Comparison of ENCODE assay signal across 21 mouse cellular contexts in the genomic region with DNA sequence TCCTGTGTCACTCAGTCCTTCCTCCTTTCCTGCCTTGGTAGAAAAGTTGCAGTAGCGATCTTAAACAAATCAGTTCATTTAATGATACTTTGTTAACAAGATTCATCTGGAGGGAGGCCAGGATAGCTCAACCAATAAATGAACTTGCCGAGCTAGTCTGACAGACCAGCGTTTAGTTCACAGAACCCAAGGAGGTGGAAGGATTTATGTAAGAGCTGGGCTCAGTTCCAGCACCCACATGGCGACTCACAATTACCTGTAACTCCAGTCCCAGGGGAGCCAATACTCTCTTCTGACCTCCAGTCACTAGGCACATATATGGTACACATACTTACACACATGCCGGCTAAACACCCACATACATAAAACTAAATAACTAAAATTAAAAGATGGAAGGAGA. TPM values are rescaled to one million over a fixed set of nuclear protein-coding genes. Genes with fewer than 3 reads are reported as not detected.
DNase-seq lines count a peak whose midpoint lies in the region; ATAC-seq and TF ChIP-seq lines count a peak whose summit lies in the region.
"Had no signal": no experiment of that assay in that cellular context is flagged by ENCODE, and none has a peak within 500 bp of the region (broad histone marks: within the 10 kb centered on the region; RNA-seq: fewer than 3 reads in every experiment).

No protein-coding gene starts in this region.

- no peaks in the 10 kb centered on the region for H3K36me3 ChIP-seq in kidney, embryonic 16.5 days (ENCODE audit: insufficient read depth, low read length)
- H3K36me3 ChIP-seq in neural tube, embryonic 15.5 days, result no peaks in the 10 kb centered on the region
- H3K36me3 ChIP-seq: embryonic facial prominence, embryonic 13.5 days; heart, embryonic 10.5 days had no signal

- peaks cover 3% of the 10 kb centered on the region for H3K4me1 ChIP-seq in kidney, embryonic 16.5 days (ENCODE audit: insufficient read depth, low read length)
- no peaks in the 10 kb centered on the region; the same call in 1 of the 2 replicates for H3K4me1 ChIP-seq in lung, adult 2 months (ENCODE audit: control insufficient read depth, insufficient read depth, low read length)
- H3K4me1 ChIP-seq in neural tube, embryonic 15.5 days, result peaks cover 10% of the 10 kb centered on the region

- no peak overlapping the region for H3K9ac ChIP-seq in kidney, embryonic 16.5 days (replicated peaks; ENCODE audit: low read length)
- H3K9ac ChIP-seq in neural tube, embryonic 15.5 days (replicated peaks), result no peak overlapping the region
- H3K9ac ChIP-seq: embryonic facial prominence, embryonic 13.5 days; hindbrain, embryonic 14.5 days; liver, postnatal 0 days had no signal

- ATAC-seq in kidney, embryonic 16.5 days (ENCODE audit: low FRiP score, low TSS enrichment), result no peak
- ATAC-seq in neural tube, embryonic 15.5 days (ENCODE audit: low FRiP score), result no peak
- ATAC-seq: forebrain, embryonic 14.5 days; inflammation-experienced regulatory T-cells, adult 6 months; liver, postnatal 0 days had no signal

- no peak for TF ChIP-seq POLR2A in lung, adult 2 months (IDR thresholded peaks at IDR 0.05; ENCODE audit: borderline replicate concordance, extremely low read depth, low read depth, low read length)

- DNase-seq in kidney, adult 18-20 months, result peak; percentile 47
- peak; percentile 43 for DNase-seq in lung, postnatal 25 days (ENCODE audit: low spot score)
- no peak for DNase-seq in lung, adult 2 months
- peak; percentile 88 for DNase-seq in fat pad, adult 2 months (ENCODE audit: extremely low read depth, low read depth, low spot score)
- DNase-seq in kidney, postnatal 25 days, result peak; percentile 58 to 74
- DNase-seq: adrenal gland, adult 2 months; cerebellum, adult 2 months; gastrocnemius, adult 2 months; heart, postnatal 4 days; liver, postnatal 0 days; right cerebral cortex, adult 18-20 months; right cerebral cortex, postnatal 4 days had no signal

- no peaks in the 10 kb centered on the region for H3K27me3 ChIP-seq in kidney, embryonic 16.5 days (ENCODE audit: insufficient read depth, low read length)
- 0 out of 2 replicates have a peak, but pooled peaks cover 3% of the 10 kb centered on the region for H3K27me3 ChIP-seq in neural tube, embryonic 15.5 days (replicated peaks)

- H3K4me3 ChIP-seq in kidney, embryonic 16.5 days (ENCODE audit: low read length), result no peak overlapping the region
- H3K4me3 ChIP-seq in lung, adult 2 months (replicated peaks; ENCODE audit: extremely low read depth, low read depth, low read length), result no peak overlapping the region
- H3K4me3 ChIP-seq in neural tube, embryonic 15.5 days (replicated peaks), result no peak overlapping the region
- H3K4me3 ChIP-seq: embryonic facial prominence, embryonic 13.5 days; gastrocnemius, adult 2 months; heart, embryonic 10.5 days had no signal

- WGBS in kidney, embryonic 16.5 days, result 55% methylated on average over 5 of the region's 5 CpGs
- 49% methylated on average over 5 of the region's 5 CpGs for WGBS in lung, adult 2 months
- 68% methylated on average over 5 of the region's 5 CpGs for WGBS in neural tube, embryonic 15.5 days

- TF ChIP-seq CTCF in lung, adult 2 months (IDR thresholded peaks at IDR 0.05; ENCODE audit: insufficient read depth, low read length), result no peak

- no peak overlapping the region for H3K4me2 ChIP-seq in kidney, embryonic 16.5 days (replicated peaks; ENCODE audit: low read depth, low read length)
- H3K4me2 ChIP-seq in neural tube, embryonic 15.5 days, result no peak overlapping the region
- H3K4me2 ChIP-seq: embryonic facial prominence, embryonic 13.5 days; hindbrain, embryonic 14.5 days; liver, embryonic 11.5 days had no signal

- H3K9me3 ChIP-seq in kidney, embryonic 16.5 days (ENCODE audit: low read length), result no peaks in the 10 kb centered on the region
- H3K9me3 ChIP-seq in neural tube, embryonic 15.5 days (replicated peaks), result no peaks in the 10 kb centered on the region
- H3K9me3 ChIP-seq: embryonic facial prominence, embryonic 13.5 days; heart, embryonic 10.5 days had no signal

- H3K27ac ChIP-seq in kidney, embryonic 16.5 days (ENCODE audit: low read length), result no peak overlapping the region
- H3K27ac ChIP-seq in neural tube, embryonic 15.5 days (replicated peaks), result no peak overlapping the region
- H3K27ac ChIP-seq: embryonic facial prominence, embryonic 13.5 days; gastrocnemius, adult 2 months; heart, embryonic 10.5 days; hindbrain, embryonic 14.5 days; macrophage had no signal

RNA-seq across cellular contexts. Expression of a gene that starts 2.0 kb away (rescaled TPM):
- polyA plus RNA-seq in kidney, embryonic 16.5 days (2015; fragmentation: Nextera tagmentation; extraction: Ambion mirVana), result 0.51 and 0.63 TPM in 2 replicates
- polyA plus RNA-seq in lung, adult 2 months (2012; rRNA removed), result 2.6 and 2.7 TPM in 2 replicates
- polyA plus RNA-seq in neural tube, embryonic 15.5 days (2015; fragmentation: Nextera tagmentation; extraction: Ambion mirVana), result 0.11 and 0.17 TPM in 2 replicates
- polyA plus RNA-seq: adrenal gland, adult 2 months; inflammation-experienced regulatory T-cells, adult 6 months; liver, postnatal 0 days; macrophage had no signal
